Mouse (Mus musculus) urinary bladder, postnatal 14 days (tissue): ENCODE data around the gene Mab21l3.

Experiments used
- DNase-seq: peaks from one replicate; pipeline ENCODE4 v3.0.0; 2021; ENCODE audit warnings: low spot score

Mab21l3 gene

DNA sequence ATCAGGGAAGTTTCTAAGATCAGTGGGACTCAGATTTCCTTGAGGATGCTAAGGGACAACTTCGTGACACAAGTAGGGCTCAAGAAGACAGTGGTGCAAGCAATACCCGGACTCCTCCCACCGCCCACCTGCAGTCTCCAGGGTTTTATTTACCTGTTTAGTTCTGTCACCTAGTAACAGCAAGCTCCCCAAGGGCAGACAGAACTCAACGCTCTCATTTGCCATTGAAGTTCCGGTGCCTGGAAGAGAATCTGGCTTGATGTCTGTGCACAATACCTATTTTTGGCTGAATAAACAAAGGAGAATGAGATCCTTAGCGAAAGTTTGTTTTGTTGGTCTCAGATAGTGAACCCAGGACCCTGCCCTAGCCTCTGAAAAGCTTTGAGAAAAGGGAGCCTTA, 45.0 kb downstream of the Mab21l3 start:
- DNase-seq, result no peak

DNA sequence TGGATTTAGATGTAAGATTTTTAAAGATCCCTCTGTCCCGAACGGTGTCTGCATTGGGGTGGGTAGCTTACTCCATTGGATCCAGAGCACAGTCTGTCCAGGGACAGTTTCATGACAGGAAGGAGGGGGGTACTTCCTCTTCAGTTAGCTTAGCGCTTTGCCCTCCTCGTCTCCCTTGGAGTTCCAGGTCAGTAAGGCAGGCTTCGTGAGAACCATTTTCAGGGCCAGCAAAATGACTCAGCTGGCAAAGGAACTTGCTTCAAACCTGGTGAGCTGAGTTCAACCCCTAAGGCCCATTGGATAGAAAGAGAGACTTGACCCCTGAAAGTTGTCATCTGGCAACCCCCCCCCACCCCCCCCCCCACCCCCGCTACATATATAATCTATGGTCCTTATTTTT, 46.0 kb downstream of the Mab21l3 start:
- no peak for DNase-seq

DNA sequence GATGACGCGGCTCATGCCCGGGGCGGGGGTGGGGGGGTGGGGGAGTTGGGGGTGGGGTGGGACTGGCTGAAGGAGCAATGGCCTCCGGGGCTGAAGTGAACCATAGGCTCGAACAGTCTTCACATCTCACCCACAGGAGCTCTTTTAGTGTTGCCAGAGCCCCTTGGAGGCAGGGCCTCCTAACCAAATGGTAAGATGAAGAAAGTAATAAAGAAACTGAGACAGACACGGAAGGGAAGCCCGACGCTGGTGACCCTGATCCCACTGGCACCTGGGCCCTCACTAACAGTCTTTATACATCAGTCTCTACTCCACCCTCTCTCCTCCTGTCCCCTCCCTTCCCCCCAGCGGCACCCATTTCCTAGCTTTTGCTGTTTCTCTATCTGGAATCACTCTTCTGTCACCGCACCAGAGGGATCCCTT, 48.2 kb downstream of the Mab21l3 start:
- DNase-seq, result no peak

DNA sequence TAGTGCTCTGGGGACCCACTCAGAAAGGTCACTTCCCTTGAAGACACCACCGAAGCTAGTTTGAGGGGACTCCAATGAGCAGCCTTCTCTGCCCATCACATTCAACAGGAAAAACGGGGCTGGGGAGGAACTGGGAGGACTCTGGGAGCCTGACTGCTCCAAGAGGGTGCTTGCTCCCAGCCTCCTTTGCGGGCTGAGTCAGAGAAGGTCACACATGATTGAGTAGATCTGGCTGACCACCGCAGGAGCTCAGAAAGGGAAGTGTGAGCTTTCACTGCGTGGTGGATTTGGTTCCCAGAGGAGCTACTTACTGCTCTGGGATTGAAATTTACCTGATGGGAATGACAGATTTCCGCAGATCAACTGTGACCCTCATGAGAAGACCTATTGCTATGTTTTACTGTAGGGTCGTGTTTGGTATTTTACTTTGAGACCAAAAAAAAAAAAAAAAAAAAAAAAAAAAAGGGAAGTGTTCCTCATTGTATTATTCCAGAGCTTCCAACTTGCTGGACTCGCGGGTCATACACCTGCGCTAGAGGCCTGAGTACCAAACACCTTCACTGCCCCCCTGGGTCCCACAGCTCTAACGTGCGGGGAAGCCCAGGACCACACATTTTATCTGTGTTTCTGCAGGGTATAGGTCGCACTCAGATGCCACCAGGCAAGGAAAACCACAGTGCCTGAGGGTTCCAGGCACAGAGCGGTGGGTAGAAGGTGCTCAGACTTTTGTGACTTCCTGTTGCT, 48.7 kb downstream of the Mab21l3 start:
- DNase-seq, result no peak

DNA sequence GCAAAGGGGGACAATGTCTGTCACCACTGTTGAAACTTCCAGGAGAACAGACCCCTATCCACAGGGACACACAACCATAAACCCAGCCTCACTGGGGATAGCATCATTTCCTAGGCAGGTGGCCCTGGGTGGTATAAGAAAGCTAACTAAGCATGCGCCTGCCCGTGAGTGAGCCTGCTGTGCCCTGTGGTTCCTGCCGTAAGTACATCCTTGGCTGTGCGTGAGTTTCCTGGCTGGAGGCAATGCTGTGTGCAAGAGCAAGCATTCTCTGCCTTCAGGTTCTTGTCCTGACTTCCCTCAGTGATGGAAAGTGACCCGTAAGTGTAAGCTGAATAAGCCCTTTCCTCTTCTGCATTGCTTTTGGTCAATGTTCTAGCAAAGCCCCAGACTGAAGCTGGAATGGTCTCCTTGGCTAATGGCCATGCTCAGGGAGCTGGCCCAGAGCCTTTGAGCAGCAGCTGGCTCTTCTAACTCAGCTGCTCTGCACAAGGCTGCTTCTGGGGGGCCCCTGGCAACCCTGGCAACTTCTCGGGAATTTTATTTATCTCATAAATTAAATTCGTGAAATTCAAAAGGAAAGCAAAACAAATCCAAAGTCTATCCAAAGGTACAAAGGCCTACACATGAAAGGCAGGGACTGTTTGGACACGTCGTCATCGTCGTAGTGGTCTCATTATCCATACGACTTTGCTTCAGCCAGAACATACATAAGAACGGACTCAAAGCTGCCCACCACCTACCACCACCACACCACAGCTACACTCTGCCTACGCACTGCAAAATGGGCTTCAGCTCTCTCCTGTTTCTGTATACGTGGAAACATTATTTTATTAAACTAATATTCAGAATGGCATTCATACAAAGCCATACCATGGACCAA, 50.7 kb downstream of the Mab21l3 start:
- no peak for DNase-seq

DNA sequence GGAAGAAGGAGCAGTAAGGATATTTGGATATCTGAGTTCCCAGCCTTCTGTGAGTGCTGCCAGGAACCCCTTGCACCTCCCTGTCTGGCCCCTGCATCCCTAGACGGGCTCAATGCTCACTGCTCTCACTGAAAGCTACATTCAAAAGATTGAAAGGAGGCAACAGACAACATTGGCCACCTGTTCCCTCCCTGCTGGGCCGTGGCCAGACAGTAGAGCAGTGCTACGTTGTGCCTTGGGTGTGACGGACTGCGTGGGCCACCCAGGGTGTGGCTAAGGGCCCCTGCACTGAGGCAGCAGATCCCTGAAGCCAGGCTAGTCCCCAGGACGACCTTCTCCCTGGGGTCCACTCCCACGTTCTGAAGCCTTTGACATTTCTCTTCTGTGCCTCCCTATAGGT, 52.5 kb downstream of the Mab21l3 start:
- DNase-seq, result no peak

DNA sequence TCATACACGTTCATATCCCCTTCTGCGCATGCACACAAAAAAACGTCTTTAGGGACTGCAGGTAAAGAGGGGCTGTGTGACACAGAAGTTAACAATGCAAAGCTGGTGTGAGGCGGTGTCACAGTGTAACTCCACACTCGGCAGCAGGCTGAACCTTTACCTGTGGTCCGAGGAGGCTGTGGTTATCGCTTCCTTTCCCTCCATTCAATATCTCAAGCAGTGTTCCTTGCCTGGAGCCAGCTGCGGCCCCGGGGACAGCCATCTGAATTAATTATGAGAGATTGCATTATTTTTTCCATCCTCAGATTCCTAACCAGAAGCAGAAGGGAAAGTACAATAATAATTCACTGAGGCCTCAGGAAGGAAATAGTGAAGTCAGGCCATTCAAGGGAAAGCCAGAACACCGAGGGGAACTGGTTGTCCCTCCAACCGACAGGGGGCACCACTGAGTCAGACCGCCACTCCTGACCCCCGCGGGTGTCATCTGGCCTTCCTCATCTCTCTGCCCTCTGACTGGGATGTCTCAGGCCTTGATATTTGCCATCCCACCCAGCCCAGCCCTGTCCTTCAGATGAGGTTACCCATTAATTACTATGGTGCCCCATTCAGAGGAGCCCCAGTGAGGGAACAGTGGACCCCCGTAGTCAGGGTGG, 53.2 kb downstream of the Mab21l3 start:
- DNase-seq, result no peak

DNA sequence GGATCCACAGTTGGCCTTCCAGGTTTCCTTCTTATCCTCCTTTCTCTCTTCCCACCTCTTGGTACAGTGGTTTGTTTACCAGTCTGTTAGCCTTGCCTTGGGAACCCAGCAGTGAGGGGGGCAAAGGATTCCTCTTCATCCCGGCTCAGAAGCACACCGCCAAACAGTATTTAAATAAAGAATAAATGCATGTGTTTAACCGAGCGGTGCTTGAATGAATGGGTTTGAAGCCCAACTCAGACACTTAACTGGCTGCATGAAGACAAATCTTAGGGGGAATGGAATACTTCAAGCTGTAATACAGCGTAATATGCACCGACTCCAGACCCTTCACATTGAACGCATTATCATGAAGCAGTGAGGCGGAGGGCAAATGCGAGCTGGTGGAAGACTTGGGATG, 54.1 kb downstream of the Mab21l3 start:
- DNase-seq, result no peak

DNA sequence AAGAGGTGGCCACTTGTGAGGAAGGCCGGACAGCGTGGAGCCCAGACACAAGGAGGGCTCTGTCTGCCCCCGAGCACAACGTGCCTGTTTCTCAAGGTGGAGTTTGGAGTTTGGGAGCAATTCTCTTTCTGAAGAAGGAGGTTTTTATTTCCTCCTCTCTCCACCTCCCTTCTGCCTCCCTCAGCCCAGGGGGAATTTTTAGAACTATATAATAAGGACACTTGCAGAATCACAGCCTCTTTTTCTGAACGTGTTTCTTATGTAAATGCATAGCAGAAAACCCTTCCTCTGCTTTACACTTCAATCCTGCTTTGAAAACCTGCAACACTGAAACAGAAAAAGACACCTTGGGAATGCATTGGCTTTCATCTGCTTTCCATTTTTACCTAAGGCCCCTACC, 54.7 kb downstream of the Mab21l3 start:
- DNase-seq, result no peak

DNA sequence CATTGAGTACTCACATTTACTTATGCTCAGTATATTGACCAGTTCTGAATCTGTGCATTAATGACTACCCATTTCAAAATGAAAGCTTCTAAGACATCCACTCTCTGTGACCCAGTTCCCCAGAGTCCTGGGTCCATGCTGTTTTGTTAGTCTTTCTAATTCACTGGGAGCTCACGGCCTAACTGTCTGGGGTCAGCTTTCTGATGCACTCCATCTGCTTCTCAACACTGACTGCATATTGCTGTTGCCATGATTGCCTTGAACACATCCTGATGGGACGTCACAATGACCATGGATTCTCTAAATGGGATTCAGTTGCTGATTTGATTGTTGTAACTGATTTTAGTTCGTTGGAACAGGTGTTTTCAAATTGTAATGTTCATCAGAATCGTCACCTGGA, 56.6 kb downstream of the Mab21l3 start:
- no peak for DNase-seq

DNA sequence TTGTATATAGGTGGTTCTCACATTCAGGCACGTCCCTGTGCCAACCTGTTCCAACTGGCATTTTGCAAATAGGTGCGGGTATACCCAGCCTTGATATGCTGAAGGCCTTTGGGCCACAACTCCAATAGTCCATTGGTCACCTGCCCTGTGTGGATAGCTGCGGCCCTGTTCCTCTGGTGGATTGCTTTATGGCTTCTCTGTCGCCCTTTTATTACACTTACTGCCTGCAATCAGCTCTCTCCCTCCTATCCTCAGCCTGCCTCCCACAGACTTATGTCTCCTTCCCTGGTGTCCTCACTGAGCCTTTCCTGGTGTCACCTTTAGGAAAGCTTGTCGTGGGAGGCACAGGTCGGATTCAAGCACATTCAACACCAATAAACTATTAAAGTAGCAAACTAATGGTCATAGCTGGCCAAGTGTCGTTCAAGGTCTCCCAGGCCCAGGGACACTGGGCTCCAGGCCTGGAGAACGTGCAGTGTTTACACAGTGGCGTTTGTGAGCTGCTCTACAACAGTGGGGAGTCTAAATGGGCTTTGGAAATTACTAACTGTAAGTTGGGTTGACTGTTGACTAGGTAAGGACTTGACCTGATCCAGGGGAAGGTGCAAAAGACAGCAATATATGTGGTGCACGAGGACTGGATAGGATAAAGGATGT, 63.9 kb downstream of the Mab21l3 start:
- DNase-seq, result no peak

DNA sequence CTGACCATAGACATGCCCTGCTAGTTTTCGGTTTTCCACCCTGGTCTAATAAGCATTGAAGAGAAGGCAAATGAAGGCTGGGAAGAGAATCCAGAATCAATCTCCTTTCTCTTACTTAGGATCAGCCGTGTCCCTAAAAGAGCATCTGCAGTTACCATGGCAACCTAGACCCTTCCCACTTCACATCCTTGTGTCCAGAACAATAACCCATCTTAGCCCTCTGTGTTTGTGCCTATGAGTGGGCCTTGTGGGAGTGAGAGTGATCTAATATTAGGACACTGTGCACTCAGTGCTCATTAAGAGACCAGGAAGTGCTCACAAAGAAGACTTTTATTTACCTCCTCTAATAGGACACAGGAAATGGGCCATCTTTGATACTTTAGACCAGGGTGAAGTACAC, 65.0 kb downstream of the Mab21l3 start:
- DNase-seq, result no peak

DNA sequence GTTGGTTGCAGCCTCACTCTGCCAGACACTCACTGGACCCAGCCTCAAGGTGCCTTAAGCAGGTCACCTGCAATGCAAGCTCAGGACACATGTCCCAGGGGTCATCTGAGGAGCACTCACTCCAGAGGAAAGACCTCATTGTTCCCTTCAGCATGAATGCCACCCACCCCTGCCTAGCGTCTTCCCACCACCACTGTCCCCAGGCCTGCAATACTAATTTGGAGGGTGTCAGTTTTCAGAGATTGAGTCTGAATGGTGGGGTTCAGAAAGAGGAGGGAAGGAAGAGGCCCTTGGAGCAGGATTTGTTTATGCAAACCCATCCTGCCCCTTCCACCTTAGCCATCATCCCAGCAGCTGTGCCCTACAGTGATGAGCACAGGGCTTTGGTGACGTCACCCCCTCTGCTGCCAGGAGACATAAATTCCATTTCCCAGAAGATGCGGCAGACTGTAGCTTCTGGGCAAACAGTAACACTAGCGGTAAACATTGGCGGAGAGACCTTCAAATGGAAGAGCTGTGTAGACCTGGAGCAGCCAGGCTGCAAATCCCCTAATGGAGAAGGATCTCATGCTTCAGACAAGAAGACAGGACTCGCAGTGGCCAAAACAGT, 67.8 kb downstream of the Mab21l3 start:
- no peak for DNase-seq

DNA sequence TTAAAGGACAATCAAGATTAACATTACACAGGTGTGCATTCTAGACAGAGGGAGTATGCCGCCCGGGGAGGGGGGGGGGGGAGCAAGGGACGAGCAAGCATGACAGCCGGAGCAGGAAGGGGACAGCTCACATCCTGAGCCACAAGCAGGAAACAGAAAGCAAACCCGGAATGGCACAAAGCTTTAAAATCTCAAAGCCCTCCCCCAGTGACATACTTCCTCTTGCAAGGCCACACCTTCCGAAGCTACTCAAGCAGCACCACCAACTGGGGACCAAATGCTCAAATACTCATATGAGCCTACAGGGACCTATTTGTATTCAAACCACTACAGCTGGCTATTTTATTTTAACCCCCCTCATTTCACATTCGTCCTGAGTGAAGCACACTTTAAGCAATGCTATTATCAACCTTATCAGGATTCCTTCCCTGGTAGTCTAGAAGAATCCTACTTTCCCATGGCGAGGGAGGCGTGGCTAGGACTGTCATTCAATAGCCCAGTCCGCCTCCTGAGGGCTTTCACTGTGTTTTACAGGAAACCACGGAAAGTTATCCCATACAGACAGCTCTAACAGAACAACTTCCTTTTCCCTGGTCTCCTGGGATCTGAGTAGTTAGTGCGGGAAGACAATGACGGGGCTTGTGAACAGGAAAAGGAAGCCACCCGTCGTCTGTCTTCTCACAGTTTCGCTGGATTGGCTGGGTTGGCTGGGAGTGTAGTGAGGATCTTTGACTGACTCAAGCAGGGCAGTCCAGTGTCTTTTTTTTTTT, 69.7 kb downstream of the Mab21l3 start:
- DNase-seq, result no peak

DNA sequence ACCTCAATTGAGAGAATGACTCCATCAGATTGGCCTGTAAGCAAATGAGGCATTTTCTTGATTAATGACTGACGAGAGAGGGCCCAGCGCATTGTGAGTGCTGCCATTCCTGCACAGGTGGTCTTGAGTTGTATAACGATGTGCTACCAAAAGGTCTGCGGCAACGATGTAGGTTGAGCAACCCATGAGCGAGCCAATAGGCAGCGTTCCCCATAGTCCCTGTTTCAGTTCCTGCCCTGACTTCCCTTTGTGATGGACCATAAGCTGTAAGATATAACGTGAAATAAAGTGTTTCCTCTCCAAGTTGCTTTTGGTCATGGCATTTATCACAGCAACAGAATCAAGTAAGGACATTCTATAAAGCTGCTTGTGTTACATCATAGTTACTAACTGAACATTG, 73.0 kb downstream of the Mab21l3 start:
- DNase-seq, result no peak

DNA sequence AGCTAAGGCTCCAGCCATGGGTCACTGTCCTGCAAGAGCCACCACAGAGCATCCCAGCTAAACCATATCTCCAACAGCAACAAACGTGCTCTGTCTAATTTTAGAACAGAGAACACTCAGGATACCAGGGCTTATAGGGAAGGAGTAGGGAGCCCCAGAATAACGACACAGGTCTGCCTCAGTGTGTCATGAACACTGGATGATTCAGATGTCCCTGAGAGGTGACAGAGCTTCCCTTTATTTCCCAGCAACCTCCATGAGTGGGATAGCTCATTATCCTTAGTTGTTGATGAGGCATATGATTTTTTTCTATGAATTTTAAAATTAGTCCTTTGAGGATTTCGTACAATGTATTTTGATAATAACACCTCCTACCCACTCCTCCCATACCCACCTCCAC, 78.2 kb downstream of the Mab21l3 start:
- DNase-seq, result no peak

DNA sequence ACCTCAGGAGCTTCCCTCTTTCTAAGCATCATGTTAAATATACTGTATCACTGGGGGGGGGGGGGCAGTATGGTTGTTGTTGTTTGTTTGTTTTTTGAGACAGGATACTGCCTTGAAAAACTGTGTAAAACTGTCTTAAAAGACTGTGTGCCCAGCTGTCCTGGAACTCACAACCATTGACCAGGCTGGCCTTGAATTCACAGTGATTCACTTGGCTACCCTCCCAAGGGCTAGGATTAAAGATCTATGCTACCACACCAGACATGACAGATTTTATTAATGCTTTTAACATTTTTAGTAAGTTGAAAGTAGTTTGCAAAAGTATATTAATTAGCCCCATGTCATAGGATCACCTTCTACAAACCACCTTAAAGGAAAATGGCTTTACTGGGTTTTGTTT, 85.2 kb downstream of the Mab21l3 start:
- DNase-seq, result no peak
